Mouse (Mus musculus) limb, embryonic 12.5 days (tissue): ENCODE measurements around the gene Chrm5. TPM values are rescaled to one million over a fixed set of nuclear protein-coding genes. Genes with fewer than 3 reads are reported as not detected.

Experiments used
- polyA plus RNA-seq: library from polyadenylated mRNA; unstranded; fragments of >200 nt; fragmentation: Nextera tagmentation; extraction: Ambion mirVana; gene quantifications from 2 replicates; pipeline ENCODE4 v1.2.1, GENCODE M21; 2016

Chrm5 gene
- polyA plus RNA-seq, 1 experiment from 2014 or later, result not detected

Other genes with a start within 250 kb of the Chrm5 start
- gene Lpcat4, start 241.3 kb downstream of the Chrm5 start, polyA plus RNA-seq, result 12.9 and 14.0 TPM in 2 replicates
- gene Nutm1, start 221.5 kb downstream of the Chrm5 start, polyA plus RNA-seq, result 0.10 TPM in 2 replicates
- gene Nop10, start 218.8 kb downstream of the Chrm5 start, polyA plus RNA-seq, result 170 and 181 TPM in 2 replicates
- 10.6 and 11.4 TPM in 2 replicates for gene Slc12a6, start 214.9 kb downstream of the Chrm5 start, polyA plus RNA-seq
- not detected in 2 replicates for gene Gm21985, start 214.5 kb downstream of the Chrm5 start, polyA plus RNA-seq
- 103 and 106 TPM in 2 replicates for gene Emc4, start 112.7 kb downstream of the Chrm5 start, polyA plus RNA-seq
- 50.8 and 55.8 TPM in 2 replicates for gene Katnbl1, start 101.6 kb downstream of the Chrm5 start, polyA plus RNA-seq
- 11.2 and 12.1 TPM in 2 replicates for gene Emc7, start 25.8 kb downstream of the Chrm5 start, polyA plus RNA-seq
- gene Aven, start 12.2 kb upstream of the Chrm5 start, polyA plus RNA-seq, result 10.1 and 11.8 TPM in 2 replicates